Mouse (Mus musculus): Measurements from ENCODE around the gene H2-Q7. TPM values are rescaled to one million over a fixed set of nuclear protein-coding genes. Genes with fewer than 3 reads are reported as not detected.
"Not testable (repeated sequence)": the region's sequence is repeated elsewhere in the genome, so short reads cannot be mapped to it uniquely, and the experiment has no call there.

The H2-Q7 gene
- polyA plus RNA-seq, 1 experiment from 2014 or later: 3.6 TPM

DNA sequence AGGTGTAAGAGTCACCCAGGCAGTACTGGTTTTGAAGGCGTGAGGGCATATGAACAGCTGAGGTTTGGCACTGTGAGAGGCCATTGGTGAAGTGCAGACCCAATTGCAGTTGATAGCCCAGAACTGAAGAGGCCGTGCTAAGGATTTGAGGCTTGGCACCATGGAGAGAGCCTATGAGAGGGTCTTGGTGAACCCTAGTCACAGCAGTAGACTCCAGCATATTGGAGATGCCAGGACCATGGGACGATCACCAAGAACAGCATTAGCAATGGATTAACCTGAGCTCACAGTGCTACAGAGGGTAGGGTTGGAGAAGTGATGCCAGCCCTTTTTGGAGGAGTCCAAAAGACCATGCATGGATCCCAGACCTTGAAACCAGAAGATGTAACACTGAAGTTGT, 6.8 kb upstream of the H2-Q7 start:
- not testable (repeated sequence) for H3K36me3 ChIP-seq (ENCODE audit: control insufficient read depth, insufficient read depth, low read length); H3K4me3 ChIP-seq (replicated peaks; ENCODE audit: low read length); H3K27ac ChIP-seq (ENCODE audit: low read length); H3K9me3 ChIP-seq (replicated peaks; ENCODE audit: control insufficient read depth, low read length); H3K4me2 ChIP-seq (ENCODE audit: low read depth, low read length); ATAC-seq (ENCODE audit: insufficient read depth, low FRiP score); H3K27me3 ChIP-seq (ENCODE audit: control insufficient read depth, insufficient read depth, low read length); H3K9ac ChIP-seq (ENCODE audit: low read length); H3K4me1 ChIP-seq (ENCODE audit: control insufficient read depth, insufficient read depth, low read length)
- 76% methylated on average over 3 of the region's 3 CpGs for WGBS

DNA sequence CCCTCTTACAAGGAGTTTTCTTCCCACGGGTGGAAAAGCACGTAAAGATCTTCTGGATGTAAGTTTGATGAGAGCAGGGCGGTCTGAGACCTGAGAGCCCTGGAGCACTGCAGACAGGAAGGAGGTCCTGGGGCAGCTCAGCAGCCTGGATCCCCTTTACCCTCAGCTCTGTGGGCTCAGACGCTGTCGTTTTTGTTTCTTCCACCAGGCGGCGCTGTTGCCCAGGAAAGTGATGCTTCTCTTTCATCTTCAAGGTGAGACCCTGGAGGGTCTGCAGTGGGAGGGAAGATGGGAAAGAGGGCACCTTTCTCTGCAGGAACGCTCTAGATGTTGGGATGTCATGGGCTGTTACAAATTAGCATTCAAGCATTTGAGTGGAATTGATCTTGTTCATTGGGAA, 4.1 kb upstream of the H2-Q7 start:
- not testable (repeated sequence) for H3K4me2 ChIP-seq (ENCODE audit: low read depth, low read length); H3K27ac ChIP-seq (ENCODE audit: low read length); H3K4me1 ChIP-seq (ENCODE audit: control insufficient read depth, insufficient read depth, low read length); H3K9ac ChIP-seq (ENCODE audit: low read length); H3K9me3 ChIP-seq (replicated peaks; ENCODE audit: control insufficient read depth, low read length); H3K27me3 ChIP-seq (ENCODE audit: control insufficient read depth, insufficient read depth, low read length); H3K4me3 ChIP-seq (replicated peaks; ENCODE audit: low read length); H3K36me3 ChIP-seq (ENCODE audit: control insufficient read depth, insufficient read depth, low read length); ATAC-seq (ENCODE audit: insufficient read depth, low FRiP score)
- WGBS: 7% methylated on average over 8 of the region's 8 CpGs

- peaks cover 10% of the 10 kb centered on the region; the same call in 1 of the 2 replicates for H3K27me3 ChIP-seq (ENCODE audit: control insufficient read depth, insufficient read depth, low read length)
- not testable (repeated sequence) for H3K9ac ChIP-seq (ENCODE audit: low read length); H3K27ac ChIP-seq (ENCODE audit: low read length); H3K4me1 ChIP-seq (ENCODE audit: control insufficient read depth, insufficient read depth, low read length); ATAC-seq (ENCODE audit: insufficient read depth, low FRiP score); H3K4me3 ChIP-seq (replicated peaks; ENCODE audit: low read length); H3K4me2 ChIP-seq (ENCODE audit: low read depth, low read length); H3K9me3 ChIP-seq (replicated peaks; ENCODE audit: control insufficient read depth, low read length); H3K36me3 ChIP-seq (ENCODE audit: control insufficient read depth, insufficient read depth, low read length)
- 73% methylated on average over 3 of the region's 3 CpGs for WGBS
These were observed 3.4 kb upstream of the H2-Q7 start for GRCm38 (mm10) chr17:35435577-35435976.

- peaks cover 10% of the 10 kb centered on the region; the same call in 1 of the 2 replicates for H3K27me3 ChIP-seq (ENCODE audit: control insufficient read depth, insufficient read depth, low read length)
- not testable (repeated sequence) for H3K4me1 ChIP-seq (ENCODE audit: control insufficient read depth, insufficient read depth, low read length); H3K36me3 ChIP-seq (ENCODE audit: control insufficient read depth, insufficient read depth, low read length); H3K4me3 ChIP-seq (replicated peaks; ENCODE audit: low read length); H3K9me3 ChIP-seq (replicated peaks; ENCODE audit: control insufficient read depth, low read length); ATAC-seq (ENCODE audit: insufficient read depth, low FRiP score); H3K4me2 ChIP-seq (ENCODE audit: low read depth, low read length); H3K27ac ChIP-seq (ENCODE audit: low read length); H3K9ac ChIP-seq (ENCODE audit: low read length)
- 64% methylated on average over 1 of the region's 1 CpGs for whole genome bisulfite sequencing
These were observed 1.5 kb upstream of the H2-Q7 start for GRCm38 (mm10) chr17:35437386-35437936.

DNA sequence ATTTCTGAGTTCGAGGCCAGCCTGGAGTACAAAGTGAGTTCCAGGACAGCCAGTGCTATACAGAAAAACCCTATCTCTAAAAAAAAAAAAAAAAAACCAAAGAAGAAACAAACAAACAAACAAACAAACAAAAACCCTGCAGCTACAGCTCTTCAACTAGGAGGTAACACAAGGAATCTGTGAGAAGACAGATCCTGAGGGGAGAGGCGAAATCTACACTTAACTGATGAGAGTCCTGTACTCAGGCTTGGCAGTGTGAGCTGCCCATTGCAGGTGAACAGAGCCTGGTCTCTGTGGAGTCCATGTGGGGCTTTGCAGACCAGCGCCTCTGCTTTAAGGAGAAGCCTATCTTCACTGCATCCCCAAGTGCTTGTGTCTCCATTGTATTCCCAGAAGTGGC, 560 bp upstream of the H2-Q7 start:
- peaks cover 10% of the 10 kb centered on the region; the same call in 1 of the 2 replicates for H3K27me3 ChIP-seq (ENCODE audit: control insufficient read depth, insufficient read depth, low read length)
- not testable (repeated sequence) for H3K9me3 ChIP-seq (replicated peaks; ENCODE audit: control insufficient read depth, low read length); H3K27ac ChIP-seq (ENCODE audit: low read length); H3K4me1 ChIP-seq (ENCODE audit: control insufficient read depth, insufficient read depth, low read length); H3K9ac ChIP-seq (ENCODE audit: low read length); H3K36me3 ChIP-seq (ENCODE audit: control insufficient read depth, insufficient read depth, low read length); H3K4me2 ChIP-seq (ENCODE audit: low read depth, low read length); ATAC-seq (ENCODE audit: insufficient read depth, low FRiP score); H3K4me3 ChIP-seq (replicated peaks; ENCODE audit: low read length)
- WGBS: 76% methylated on average over 1 of the region's 3 CpGs

DNA sequence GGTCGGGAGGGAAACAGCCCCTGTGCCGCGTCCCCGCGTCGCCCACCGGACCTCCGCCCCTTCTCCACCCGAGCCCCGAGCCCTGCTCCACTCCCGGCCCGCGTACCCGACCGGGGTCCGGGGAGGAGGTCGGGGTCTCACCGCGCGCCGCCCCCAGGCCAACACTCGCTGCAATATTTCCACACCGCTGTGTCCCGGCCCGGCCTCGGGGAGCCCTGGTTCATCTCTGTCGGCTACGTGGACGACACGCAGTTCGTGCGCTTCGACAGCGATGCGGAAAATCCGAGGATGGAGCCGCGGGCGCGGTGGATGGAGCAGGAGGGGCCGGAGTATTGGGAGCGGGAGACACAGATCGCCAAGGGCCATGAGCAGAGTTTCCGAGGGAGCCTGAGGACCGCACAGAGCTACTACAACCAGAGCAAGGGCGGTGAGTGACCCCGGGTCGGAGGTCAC, 366 bp downstream of the H2-Q7 start:
- Histone ChIP-seq H3K9ac (ENCODE audit: low read length) (peak overlapping the region; percentile 73), H3K27me3 (ENCODE audit: control insufficient read depth, insufficient read depth, low read length) (peaks cover 10% of the 10 kb centered on the region; the same call in 1 of the 2 replicates), H3K4me2 (ENCODE audit: low read depth, low read length) (peak overlapping the region; percentile 92), H3K4me3 (replicated peaks; ENCODE audit: low read length) (peak overlapping the region; percentile 49)
- H3K27ac ChIP-seq (ENCODE audit: low read length); H3K9me3 ChIP-seq (replicated peaks; ENCODE audit: control insufficient read depth, low read length); H3K36me3 ChIP-seq (ENCODE audit: control insufficient read depth, insufficient read depth, low read length); H3K4me1 ChIP-seq (ENCODE audit: control insufficient read depth, insufficient read depth, low read length): not testable (repeated sequence)
- ATAC-seq (ENCODE audit: insufficient read depth, low FRiP score): peak; percentile 25; the same call in 1 of the 2 replicates
- under 1% methylated on average over 43 of the region's 48 CpGs for WGBS

GRCm38 (mm10) chr17:35439925-35440645, 1.1 kb downstream of the H2-Q7 start:
- not testable (repeated sequence) for ATAC-seq (ENCODE audit: insufficient read depth, low FRiP score); H3K36me3 ChIP-seq (ENCODE audit: control insufficient read depth, insufficient read depth, low read length); H3K9me3 ChIP-seq (replicated peaks; ENCODE audit: control insufficient read depth, low read length); H3K4me3 ChIP-seq (replicated peaks; ENCODE audit: low read length); H3K4me1 ChIP-seq (ENCODE audit: control insufficient read depth, insufficient read depth, low read length); H3K27ac ChIP-seq (ENCODE audit: low read length); H3K9ac ChIP-seq (ENCODE audit: low read length)
- peaks cover 10% of the 10 kb centered on the region; the same call in 1 of the 2 replicates for H3K27me3 ChIP-seq (ENCODE audit: control insufficient read depth, insufficient read depth, low read length)
- 39% methylated on average over 27 of the region's 27 CpGs for WGBS
- peak overlapping the region; percentile 92; the same call in 1 of the 2 replicates for H3K4me2 ChIP-seq (ENCODE audit: low read depth, low read length)

DNA sequence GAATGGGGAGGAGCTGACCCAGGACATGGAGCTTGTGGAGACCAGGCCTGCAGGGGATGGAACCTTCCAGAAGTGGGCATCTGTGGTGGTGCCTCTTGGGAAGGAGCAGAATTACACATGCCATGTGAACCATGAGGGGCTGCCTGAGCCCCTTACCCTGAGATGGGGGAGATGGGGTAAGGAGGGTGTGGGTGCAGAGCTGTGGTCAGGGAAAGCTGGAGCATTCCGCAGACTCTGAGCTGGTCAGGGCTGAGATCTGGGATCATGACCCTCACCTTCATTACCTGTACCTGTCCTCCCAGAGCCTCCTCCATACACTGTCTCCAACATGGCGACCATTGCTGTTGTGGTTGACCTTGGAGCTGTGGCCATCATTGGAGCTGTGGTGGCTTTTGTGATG, 3.4 kb downstream of the H2-Q7 start:
- H3K4me2 ChIP-seq (ENCODE audit: low read depth, low read length); H3K4me3 ChIP-seq (replicated peaks; ENCODE audit: low read length); ATAC-seq (ENCODE audit: insufficient read depth, low FRiP score); H3K4me1 ChIP-seq (ENCODE audit: control insufficient read depth, insufficient read depth, low read length); H3K9ac ChIP-seq (ENCODE audit: low read length); H3K36me3 ChIP-seq (ENCODE audit: control insufficient read depth, insufficient read depth, low read length); H3K9me3 ChIP-seq (replicated peaks; ENCODE audit: control insufficient read depth, low read length); H3K27ac ChIP-seq (ENCODE audit: low read length): not testable (repeated sequence)
- whole genome bisulfite sequencing: 84% methylated on average over 2 of the region's 2 CpGs
- H3K27me3 ChIP-seq (ENCODE audit: control insufficient read depth, insufficient read depth, low read length): peaks cover 10% of the 10 kb centered on the region; the same call in 1 of the 2 replicates

DNA sequence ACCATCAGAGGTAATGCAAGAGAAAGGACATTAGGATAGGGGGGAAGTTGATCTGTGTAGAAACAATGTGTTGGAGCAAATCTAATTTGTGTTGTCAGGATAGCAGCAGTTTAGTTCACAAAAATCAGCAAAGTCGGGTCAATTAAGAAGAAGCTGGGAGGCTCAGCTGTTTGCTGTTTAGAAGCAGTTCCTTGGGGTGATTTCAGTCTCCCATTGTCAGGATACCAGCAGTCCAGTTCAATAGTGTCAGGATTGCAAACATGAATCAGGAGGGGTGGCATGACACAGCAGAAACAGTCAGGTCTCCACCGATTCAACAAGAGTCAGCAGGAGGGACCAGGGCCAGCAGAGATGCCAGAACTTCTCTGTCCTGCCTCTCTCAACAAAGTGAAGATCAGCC, 5.6 kb downstream of the H2-Q7 start:
- ATAC-seq (ENCODE audit: insufficient read depth, low FRiP score); H3K4me3 ChIP-seq (replicated peaks; ENCODE audit: low read length); H3K9me3 ChIP-seq (replicated peaks; ENCODE audit: control insufficient read depth, low read length); H3K4me1 ChIP-seq (ENCODE audit: control insufficient read depth, insufficient read depth, low read length); H3K4me2 ChIP-seq (ENCODE audit: low read depth, low read length); H3K9ac ChIP-seq (ENCODE audit: low read length); H3K27ac ChIP-seq (ENCODE audit: low read length); H3K36me3 ChIP-seq (ENCODE audit: control insufficient read depth, insufficient read depth, low read length); H3K27me3 ChIP-seq (ENCODE audit: control insufficient read depth, insufficient read depth, low read length): not testable (repeated sequence)
- 87% methylated on average over 2 of the region's 2 CpGs for WGBS

All from stomach, embryonic 16.5 days (tissue).